Mouse (Mus musculus): ENCODE data around the gene Speer4f1.
"Not testable (repeated sequence)": the region's sequence is repeated elsewhere in the genome, so short reads cannot be mapped to it uniquely, and the experiment has no call there.

Speer4f1 gene

GRCm38 (mm10) chr5:17475798-17476197 lies at the start of gene Speer4f1:
TSS of gene Speer4f1 (plus strand) at chr5:17476098.
- DNase-seq (ENCODE audit: low spot score in 2 of 2), result not testable (repeated sequence)

DNA sequence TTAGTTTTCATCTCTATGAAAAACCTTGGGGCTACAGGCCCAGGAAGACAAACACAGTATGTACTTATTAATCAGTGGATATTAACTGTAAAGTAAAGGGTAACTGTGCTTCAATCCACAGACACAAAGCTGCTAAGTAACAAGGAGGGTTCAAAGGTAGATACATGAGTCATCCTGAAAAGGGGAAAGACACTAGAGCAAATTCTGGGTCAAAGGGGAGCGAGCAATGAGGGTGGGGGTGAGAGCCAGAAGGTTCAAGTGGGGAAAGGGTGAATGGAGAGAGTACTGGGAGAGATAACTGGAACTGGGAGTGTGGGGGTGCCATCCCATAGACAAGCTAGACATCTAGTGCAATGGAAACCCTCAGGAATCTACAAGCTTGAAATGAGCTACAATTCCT lies 49.0 kb upstream of the Speer4f1 start:
- DNase-seq (ENCODE audit: low spot score in 2 of 2), result no peak

DNA sequence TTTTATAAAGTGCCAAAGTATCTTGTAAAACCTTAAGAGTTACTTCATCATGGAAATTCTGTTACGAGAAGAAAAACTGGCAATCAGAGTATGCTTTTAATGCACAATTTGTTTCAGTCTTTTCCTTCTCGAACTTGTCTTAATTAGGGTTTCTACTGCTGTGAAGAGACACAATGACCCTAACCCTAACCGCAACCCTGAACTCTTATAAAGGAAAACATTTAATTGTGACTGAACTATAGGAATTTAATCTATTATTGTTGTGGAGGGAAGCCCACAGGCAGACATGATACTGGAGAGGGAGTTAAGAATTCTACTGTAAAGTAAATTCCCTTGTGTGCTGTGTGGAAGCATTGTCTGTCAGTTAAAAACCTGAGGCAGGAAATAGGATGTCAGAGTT lies 41.2 kb upstream of the Speer4f1 start:
- no peak for DNase-seq (ENCODE audit: low spot score in 2 of 2)

GRCm38 (mm10) chr5:17436209-17436608 lies 39.7 kb upstream of the Speer4f1 start:
- no peak for DNase-seq (ENCODE audit: low spot score in 2 of 2)

- DNase-seq (ENCODE audit: low spot score in 2 of 2), result no peak
Observed at GRCm38 (mm10) chr5:17439487-17440102, 36.3 kb upstream of the Speer4f1 start.

DNA sequence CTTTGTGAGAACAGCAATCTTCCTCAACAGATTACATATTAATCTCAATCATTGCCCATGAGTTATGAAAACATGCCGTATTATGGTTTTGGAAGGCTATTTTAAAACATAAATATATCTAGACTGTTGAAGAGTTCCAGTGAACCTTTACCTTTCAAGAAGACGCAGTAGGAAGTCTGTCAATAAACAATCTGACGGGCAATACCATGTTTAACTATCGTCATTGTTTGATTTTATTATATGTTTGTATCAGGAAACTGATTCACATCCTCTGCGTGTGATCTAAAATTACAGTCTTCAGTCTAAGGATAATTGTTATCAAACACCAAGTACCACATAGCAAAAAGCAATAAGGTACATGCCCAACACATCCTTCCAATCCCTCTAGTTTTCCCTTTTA lies 21.8 kb upstream of the Speer4f1 start:
- DNase-seq (ENCODE audit: low spot score in 2 of 2), result no peak

DNA sequence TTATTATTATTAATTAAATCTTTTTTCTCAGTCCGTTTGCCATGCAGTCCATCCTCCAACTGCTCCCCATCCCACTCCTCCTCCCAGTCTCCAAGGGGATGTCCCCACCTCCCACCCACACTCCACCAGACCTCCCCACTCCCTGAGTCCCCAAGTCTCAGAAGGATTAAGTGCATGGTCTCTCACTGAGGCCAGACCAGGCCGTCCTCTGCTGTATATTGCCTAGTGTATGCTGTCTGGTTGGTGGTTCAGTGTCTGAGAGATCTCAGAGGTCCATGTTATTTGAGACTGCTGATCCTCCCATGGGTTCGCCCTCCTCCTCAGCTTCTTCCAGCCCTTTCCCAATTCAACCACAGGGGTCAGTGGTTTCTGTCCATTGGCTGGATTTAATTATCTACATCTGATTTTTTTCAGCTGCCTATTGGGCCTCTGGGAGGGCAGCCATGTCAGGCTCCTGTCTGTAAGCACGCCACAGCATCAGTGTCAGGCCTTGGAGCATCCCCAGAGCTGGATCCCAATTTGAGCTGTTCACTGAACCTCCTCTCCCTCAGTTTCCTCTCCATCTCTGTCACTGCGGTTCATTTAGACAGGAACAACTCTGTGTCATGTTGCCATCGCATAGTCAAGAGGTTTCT lies 20.8 kb upstream of the Speer4f1 start:
- no peak for DNase-seq (ENCODE audit: low spot score in 2 of 2)

DNA sequence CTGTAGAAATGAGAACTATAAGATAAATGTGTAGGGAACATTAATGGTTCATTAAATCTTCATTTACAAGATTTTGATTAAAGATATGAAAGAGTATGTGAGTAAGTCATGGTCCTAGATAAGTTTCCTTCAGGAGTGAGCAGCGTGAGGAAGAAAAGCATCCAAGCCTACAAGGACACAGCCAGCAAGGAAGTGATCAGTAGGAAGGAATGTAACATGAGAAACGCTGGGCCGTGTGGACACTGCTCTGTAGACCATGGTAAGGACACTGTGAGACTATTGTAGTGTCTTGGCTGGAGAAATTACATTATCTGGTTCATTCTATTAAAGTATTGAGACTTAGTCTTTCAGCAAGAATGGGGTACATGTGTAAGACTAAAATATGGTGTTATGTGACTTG lies 19.2 kb upstream of the Speer4f1 start:
- no peak for DNase-seq (ENCODE audit: low spot score in 2 of 2)

GRCm38 (mm10) chr5:17468120-17468519 lies 7.8 kb upstream of the Speer4f1 start:
- DNase-seq (ENCODE audit: low spot score in 2 of 2), result not testable (repeated sequence)

- no peak for DNase-seq (ENCODE audit: low spot score in 2 of 2)
Observed at GRCm38 (mm10) chr5:17476476-17476875, 578 bp downstream of the Speer4f1 start.

DNA sequence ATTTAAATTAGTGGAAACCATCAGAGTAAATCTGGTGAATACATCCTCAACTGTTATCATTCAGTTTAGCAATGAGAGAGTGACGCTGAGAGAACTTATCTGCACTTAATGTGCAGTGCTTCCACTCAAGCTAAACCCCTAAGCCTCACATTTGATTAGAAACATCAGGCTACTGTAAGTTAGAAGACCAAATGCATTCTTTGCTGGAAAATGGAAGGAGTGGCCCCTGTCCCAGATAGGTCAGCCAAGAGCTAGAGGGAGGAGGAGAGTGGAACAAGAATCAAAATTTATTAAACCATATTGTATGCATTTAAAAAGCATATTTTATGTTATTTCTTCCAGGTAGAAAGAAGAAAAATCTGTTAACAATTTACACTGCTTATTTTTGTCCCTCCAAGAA lies 14.0 kb downstream of the Speer4f1 start:
- DNase-seq (ENCODE audit: low spot score in 2 of 2), result no peak

DNA sequence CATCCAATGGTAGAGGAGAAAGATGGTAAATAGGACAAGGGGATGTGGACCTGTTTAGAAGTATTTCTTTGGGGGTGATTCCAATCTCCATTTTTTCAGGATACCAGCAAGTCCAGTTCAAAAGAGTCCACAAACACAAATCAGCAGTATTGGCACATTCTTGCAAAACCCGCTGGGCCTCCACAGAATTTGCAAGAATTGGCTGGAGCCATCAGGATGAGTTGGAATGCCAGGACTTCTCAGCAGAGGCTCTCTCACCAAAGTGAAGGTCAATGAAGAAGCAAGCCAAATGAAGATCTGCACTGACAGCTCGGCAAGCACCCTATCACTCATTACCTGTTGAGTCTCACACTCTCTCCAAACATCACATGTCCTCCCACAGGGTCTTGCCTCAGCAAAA lies 19.7 kb downstream of the Speer4f1 start:
- DNase-seq (ENCODE audit: low spot score in 2 of 2), result peak in 1 of 2 experiments; percentile 5

DNA sequence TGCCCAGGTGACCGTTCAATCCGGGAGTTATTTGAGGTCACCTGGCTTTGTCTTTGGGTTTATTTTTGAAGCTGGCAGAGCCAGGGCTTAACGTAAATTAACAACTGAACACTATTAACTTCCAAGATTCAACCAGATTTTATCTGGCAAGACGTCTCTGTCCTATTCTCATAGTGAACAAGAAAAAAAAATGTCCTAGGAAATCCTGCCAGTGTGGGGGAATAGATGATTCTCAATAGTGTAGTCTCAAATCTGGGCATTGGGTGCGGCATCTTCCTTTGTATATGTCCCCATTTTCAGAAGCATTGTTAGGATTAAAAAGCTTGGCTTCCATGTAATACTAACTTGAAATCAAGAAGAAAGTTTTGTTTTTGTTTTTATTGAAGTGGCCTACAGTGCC lies 20.8 kb downstream of the Speer4f1 start:
- no peak for DNase-seq (ENCODE audit: low spot score in 2 of 2)

DNA sequence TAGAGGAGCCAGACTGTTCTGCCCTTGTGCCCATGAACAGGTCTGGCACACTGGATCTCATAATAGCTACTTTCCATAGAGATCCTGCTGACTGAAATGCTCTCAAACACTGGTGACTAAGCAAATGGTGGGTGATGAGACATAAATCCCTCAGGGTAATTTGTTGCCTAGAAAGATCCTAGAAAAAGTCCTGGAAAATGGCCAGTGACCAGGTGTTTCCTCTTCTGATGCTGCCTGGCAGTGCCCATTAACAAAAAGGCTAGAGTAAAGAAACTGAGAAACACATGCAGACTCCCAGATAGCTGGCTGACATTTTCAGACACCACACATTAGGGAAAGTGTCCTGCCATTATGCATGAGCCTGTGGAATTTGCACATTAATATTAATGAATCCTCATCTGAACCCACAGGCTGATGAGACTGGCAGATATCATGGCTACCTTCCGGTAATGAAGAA lies 24.0 kb downstream of the Speer4f1 start:
- no peak for DNase-seq (ENCODE audit: low spot score in 2 of 2)

GRCm38 (mm10) chr5:17500866-17501265 lies 25.0 kb downstream of the Speer4f1 start:
- DNase-seq (ENCODE audit: low spot score in 2 of 2), result no peak

- DNase-seq (ENCODE audit: low spot score in 2 of 2), result no peak
Observed at GRCm38 (mm10) chr5:17505540-17505939, 29.6 kb downstream of the Speer4f1 start.

DNA sequence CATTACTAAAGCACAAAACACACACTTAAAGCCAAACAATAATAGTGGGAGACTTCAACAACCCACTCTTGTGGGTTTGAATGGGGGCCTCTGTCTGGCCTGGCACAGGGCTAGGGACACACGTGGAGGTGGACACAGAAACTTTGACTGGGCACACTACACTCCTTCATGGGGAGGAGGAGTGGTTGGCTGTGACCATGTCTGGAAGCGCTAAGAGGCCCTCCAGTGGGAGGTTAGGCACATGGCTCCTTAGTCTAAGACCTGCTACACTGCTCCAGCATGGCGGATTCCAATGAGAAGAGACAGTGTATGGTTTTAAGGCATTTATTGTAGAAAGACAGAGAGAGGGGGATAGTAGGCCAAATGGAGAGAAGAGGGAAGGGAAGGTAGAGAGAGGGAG lies 32.1 kb downstream of the Speer4f1 start:
- DNase-seq (ENCODE audit: low spot score in 2 of 2), result no peak
